Mouse (Mus musculus) lung, adult 18-20 months (tissue): Measurements from ENCODE around the gene Gm10778.
A peak's percentile ranks its signal among the peaks of the same experiment; 100 is the strongest.

ENCODE experiments used
- DNase-seq, 2 experiments: peaks; one replicate each; pipeline ENCODE4 v3.0.0; 2022; ENCODE audit warnings: mixed read lengths in 2 of 2

Gene Gm10778

DNA sequence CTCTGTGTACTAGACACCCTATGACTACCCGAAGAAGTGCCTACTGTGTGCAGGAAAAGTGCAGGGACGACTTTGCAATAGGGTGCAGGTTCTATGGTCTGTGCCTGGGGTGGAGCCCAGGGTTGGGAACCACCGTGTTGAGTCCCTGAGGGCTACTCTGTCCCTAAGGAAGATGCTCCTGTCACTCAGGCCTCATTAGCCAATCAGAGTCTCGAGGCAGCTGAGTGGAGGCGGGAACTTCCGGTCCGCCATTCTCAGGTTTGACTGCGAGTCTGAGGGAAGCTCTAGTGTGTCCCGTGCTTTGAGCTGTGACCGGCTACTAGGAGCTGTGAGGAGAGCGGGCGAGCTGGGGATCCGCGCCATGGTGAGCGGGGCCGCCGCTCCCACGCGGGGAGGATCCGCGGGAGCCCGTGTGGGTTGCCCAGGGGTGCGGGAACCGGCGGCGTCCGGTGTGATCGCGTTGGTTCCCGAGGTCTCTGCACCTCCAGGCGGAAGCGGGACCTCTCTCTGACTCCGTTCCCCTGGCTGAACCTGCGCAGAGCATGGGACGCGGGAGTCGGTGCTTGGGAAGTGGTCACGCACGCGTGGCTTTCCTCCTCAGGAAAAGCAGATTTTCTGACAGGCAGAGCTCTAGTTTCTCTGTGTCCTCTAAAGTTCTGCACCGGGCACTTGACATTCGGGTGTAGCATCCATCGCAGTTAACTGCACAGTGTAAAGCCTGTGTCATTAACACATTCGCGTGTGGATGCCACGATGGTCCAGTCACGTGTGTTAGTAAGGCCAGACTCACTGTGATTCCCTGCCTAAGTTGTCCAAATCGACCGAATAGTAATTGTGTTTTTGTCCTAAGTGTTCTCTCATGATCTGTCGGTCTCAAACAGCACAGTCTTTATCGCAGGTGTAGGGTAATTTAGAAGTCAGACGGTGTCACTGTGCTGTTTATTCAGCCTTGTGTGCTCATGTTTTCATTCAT lies at the start of gene Gm10778:
TSS of gene Gm10778 (plus strand) at position 257 of the 973 bp plus-strand sequence.
- DNase-seq = peak; percentile 87 to 90

DNA sequence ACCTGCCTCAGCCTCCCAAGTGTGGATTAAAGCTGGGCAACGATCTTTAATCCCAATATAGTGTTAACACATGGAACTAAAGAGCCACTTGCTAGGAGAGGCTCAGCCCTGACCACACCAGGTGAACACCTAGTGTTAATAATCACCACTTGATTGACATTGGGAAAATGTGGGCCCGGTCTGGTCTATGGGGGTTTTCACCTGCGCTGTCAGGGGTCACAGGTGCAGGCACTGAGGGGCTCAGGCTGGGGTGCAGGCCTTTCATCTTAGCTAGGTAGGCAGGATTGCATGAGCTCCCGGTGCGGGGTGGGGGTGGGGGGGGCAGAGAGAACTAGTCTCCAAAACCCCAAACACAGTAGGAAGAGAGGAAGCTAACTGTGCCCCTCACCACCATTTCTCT lies 49.2 kb upstream of the Gm10778 start:
- no peak for DNase-seq

GRCm38 (mm10) chr10:81600096-81600495 lies 48.8 kb upstream of the Gm10778 start:
- DNase-seq = no peak

- peak; percentile 95 to 97 for DNase-seq
Measured at GRCm38 (mm10) chr10:81600738-81601203, 48.1 kb upstream of the Gm10778 start, which contains the start of gene Tle6. TSS of gene Tle6 (minus strand) at chr10:81601073.

- no peak for DNase-seq
Measured at GRCm38 (mm10) chr10:81601396-81601905, 47.4 kb upstream of the Gm10778 start.

DNA sequence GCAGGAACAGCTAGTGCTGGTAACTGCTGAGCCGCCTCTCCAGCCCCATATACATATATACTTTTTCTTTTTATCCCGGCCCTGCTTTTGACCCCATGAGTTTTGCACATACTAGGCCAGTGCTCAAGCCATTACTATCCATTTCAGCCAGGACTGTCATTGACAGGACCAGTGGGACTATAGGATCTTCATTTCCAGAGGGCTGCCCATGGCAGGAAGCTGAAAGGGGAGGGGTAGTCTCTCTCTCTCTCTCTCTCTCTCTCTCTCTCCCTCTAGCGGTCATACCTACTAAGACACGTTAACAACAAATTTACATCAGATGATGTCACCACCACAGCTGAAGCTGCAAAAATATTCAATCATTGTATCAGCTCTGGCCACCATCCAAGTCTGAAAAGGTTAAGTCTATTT lies 46.1 kb upstream of the Gm10778 start:
- DNase-seq = no peak

- DNase-seq = no peak
Measured at GRCm38 (mm10) chr10:81604019-81604967, 44.6 kb upstream of the Gm10778 start.

DNA sequence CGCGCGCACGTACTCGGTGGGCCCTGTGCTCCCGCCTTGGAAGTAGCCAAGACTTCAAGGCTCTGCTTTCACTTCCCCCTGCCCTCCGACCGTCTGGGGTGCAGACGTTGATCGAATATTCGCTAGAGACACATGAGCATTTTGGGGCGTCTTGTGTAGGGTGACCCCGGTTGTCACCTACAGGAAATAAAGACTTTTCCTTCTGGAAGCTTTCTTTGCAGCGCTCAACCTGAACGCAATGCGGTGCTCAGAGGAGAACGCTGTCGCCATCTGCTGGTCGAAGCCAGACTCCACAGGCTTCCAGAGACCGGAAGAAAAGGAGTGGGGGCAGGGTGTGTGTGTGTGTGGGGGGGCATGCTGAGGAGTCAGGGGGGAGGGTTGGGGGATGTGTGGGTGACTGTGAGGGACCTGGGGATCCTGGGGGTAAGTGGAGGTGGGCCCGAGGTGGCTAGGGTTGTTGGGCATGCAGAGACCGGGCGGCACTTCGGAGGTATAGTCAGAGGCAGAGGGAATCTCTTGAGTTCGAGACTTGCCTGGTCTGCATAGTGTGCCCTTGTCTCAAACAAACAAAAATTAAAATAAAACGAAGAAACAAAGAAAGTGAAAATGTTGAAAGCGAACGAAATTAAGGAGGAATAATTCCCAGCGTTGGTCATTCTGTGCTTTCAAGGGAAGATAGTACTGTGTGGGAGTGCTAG lies 43.7 kb upstream of the Gm10778 start:
- DNase-seq = peak; percentile 85 to 90

DNA sequence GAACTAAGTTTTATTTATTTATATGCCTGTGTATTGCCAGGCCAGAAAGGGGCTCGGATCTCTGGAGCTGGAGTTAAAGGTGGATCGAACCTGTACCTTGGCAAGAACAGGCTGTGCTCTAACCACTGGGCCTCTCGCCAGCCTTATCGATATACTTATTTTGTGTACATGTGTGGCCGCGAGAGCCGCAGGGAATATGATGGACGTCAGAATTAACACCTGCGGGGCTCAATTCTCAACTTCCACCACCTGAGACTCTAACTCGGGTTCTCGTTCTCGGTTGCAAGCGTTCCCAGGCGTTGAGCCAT lies 43.2 kb upstream of the Gm10778 start:
- no peak for DNase-seq

DNA sequence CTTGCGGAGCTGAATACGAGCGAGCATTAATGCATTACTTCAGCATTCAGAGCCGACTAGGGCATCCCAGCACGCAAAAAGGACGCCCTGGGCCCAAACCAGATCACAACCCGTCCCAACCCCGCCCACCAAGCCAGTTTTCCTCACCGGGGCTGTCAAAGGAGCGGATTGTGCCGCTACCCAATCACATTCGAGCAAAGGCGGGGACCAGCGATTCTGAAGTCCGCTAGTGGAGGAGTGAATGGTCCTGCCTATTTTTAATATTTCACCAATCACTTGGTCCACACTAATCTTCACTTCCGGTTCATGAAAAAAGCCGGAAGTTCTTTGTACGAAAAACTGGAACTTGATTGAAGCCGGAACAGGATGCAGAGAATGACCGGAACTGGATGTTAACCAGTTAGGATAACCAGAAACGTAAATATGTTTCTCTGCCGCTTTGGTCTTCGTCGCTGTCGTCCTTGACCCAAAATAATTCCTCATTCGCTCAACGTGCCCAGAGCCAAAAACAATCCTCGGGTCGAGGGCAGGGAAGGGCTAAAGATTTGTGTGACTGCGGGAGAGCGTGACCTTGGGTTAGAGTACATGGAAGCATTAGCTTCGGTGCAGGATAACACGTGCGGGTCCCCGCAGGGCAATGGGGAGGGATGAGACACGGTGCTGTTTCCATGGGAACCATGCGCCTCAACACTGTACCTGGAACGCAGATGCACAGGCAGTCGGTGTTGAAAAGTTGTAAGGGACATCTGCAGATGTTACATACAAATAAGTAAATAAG lies 42.7 kb upstream of the Gm10778 start, which contains the start of gene BC025920:
TSS of gene BC025920 (plus strand) at position 297 of the 778 bp plus-strand sequence.
- DNase-seq = peak; percentile 97 to 98

- no peak for DNase-seq
Measured at GRCm38 (mm10) chr10:81608308-81608707, 40.6 kb upstream of the Gm10778 start.

- no peak for DNase-seq
Measured at GRCm38 (mm10) chr10:81612779-81613178, 36.1 kb upstream of the Gm10778 start.

- DNase-seq = no peak
Measured at GRCm38 (mm10) chr10:81615486-81615885, 33.4 kb upstream of the Gm10778 start.

- no peak for DNase-seq
Measured at GRCm38 (mm10) chr10:81619976-81620375, 28.9 kb upstream of the Gm10778 start.

GRCm38 (mm10) chr10:81620786-81621185 lies 28.1 kb upstream of the Gm10778 start:
- no peak for DNase-seq

- no peak for DNase-seq
Measured at GRCm38 (mm10) chr10:81623441-81623840, 25.4 kb upstream of the Gm10778 start.

- no peak for DNase-seq
Measured at GRCm38 (mm10) chr10:81626101-81626993, 22.5 kb upstream of the Gm10778 start.

GRCm38 (mm10) chr10:81626994-81627835 lies 21.6 kb upstream of the Gm10778 start, which contains the start of gene Sirt6:
TSS of gene Sirt6 (minus strand) at chr10:81627797.
- peak; percentile 95 to 96 for DNase-seq

GRCm38 (mm10) chr10:81627836-81628220 lies 21.0 kb upstream of the Gm10778 start:
- DNase-seq = no peak
